ENCODE assay signal across 22 mouse cellular contexts in the genomic region with DNA sequence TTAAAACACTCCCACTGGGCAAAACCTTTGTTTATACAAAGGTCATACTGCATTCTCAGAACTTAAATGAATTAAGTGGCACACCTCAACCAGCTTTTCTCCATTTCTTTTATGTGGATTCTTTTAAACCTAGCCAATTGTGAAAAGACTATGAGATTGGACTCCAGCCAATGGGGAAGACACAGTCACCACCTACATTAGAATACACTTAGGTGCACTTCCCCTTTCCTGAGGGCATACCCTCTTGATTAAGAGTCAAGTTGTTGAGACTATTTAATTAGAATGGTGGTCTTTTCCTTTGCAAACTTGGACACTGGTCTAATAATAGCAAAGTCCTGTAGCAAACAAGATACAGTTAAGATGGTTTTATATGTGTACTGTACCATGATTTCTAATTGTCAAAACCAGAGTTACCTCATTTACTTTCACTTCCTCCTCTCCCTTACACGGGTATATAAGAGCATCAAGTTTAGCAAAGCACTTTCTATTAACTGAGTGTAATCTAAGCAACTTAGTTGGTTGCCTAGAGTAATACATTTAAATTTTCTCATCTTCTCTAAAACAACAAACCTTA. TPM values are rescaled to one million over a fixed set of nuclear protein-coding genes. Genes with fewer than 3 reads are reported as not detected.
A peak's percentile ranks its signal among the peaks of the same experiment; 100 is the strongest.
DNase-seq lines count a peak whose midpoint lies in the region; ATAC-seq and TF ChIP-seq lines count a peak whose summit lies in the region.
"Had no signal": no experiment of that assay in that cellular context is flagged by ENCODE, and none has a peak within 500 bp of the region (broad histone marks: within the 10 kb centered on the region; RNA-seq: fewer than 3 reads in every experiment).

No protein-coding gene starts in this region.

- WGBS in liver, adult 2 months: 60% methylated on average over 1 of the region's 1 CpGs
- 51% methylated on average over 1 of the region's 1 CpGs for WGBS in liver, embryonic 11.5 days

- TF ChIP-seq CTCF in liver, adult 2 months (IDR thresholded peaks at IDR 0.05; ENCODE audit: low read depth, low read length): no peak

- no peaks in the 10 kb centered on the region for H3K79me2 ChIP-seq in liver, adult 2 months (ENCODE audit: control insufficient read depth, insufficient read depth, low read length)

- H3K4me3 ChIP-seq in liver, adult 2 months (ENCODE audit: insufficient read depth, low read depth, low read length): no peak overlapping the region
- H3K4me3 ChIP-seq in liver, embryonic 11.5 days (ENCODE audit: low read depth, low read length): no peak overlapping the region
- H3K4me3 ChIP-seq: embryonic facial prominence, embryonic 12.5 days; hindbrain, embryonic 13.5 days; layer of hippocampus, adult 2 months; midbrain, embryonic 10.5 days; neural tube, embryonic 15.5 days had no signal

- no peak overlapping the region for H3K27ac ChIP-seq in liver, adult 2 months (replicated peaks; ENCODE audit: insufficient read depth, low read depth, low read length)
- H3K27ac ChIP-seq in liver, embryonic 11.5 days (ENCODE audit: low read depth, low read length): no peak overlapping the region
- H3K27ac ChIP-seq: embryonic facial prominence, embryonic 12.5 days; hindbrain, embryonic 13.5 days; layer of hippocampus, adult 2 months; liver, embryonic 14.5 days; midbrain, embryonic 10.5 days; neural tube, embryonic 15.5 days had no signal

- H3K9ac ChIP-seq in liver, adult 2 months (ENCODE audit: low read depth, low read length): no peak overlapping the region
- H3K9ac ChIP-seq in liver, embryonic 11.5 days (ENCODE audit: low read depth, low read length): no peak overlapping the region
- H3K9ac ChIP-seq: embryonic facial prominence, embryonic 12.5 days; hindbrain, embryonic 13.5 days; liver, embryonic 14.5 days; neural tube, embryonic 15.5 days had no signal

- H3K4me1 ChIP-seq in liver, adult 2 months (ENCODE audit: control insufficient read depth, insufficient read depth, low read length): no peaks in the 10 kb centered on the region
- H3K4me1 ChIP-seq in liver, embryonic 11.5 days (replicated peaks; ENCODE audit: control insufficient read depth, insufficient read depth, low read length): no peaks in the 10 kb centered on the region
- H3K4me1 ChIP-seq: hindbrain, embryonic 13.5 days; midbrain, embryonic 10.5 days had no signal

- no peaks in the 10 kb centered on the region for H3K36me3 ChIP-seq in liver, adult 2 months (ENCODE audit: control insufficient read depth, insufficient read depth, low read length)
- no peaks in the 10 kb centered on the region for H3K36me3 ChIP-seq in liver, embryonic 11.5 days (ENCODE audit: control insufficient read depth, insufficient read depth, low read length)
- H3K36me3 ChIP-seq: embryonic facial prominence, embryonic 12.5 days; G1E; hindbrain, embryonic 13.5 days; midbrain, embryonic 10.5 days; neural tube, embryonic 15.5 days had no signal

- no peak for ATAC-seq in liver, embryonic 11.5 days (replicated peaks; ENCODE audit: low FRiP score)
- peak; percentile 81 for ATAC-seq in CD4-positive, CD25-positive, alpha-beta regulatory T cell, adult 4 months
- ATAC-seq in granulocyte monocyte progenitor cell, adult 5-6 weeks (replicated peaks; ENCODE audit: poor library complexity, severe bottlenecking): peak; percentile 90
- ATAC-seq in neutrophil, adult 5-6 weeks (ENCODE audit: extremely low read depth, insufficient number of reproducible peaks, low FRiP score, poor library complexity, severe bottlenecking): peak; percentile 76
- ATAC-seq: forebrain, embryonic 16.5 days; intestine, postnatal 0 days; lung, postnatal 0 days had no signal

- peak; percentile 4 for DNase-seq in liver, adult 2 months (ENCODE audit: extremely low read depth, low read depth, low spot score)
- DNase-seq in liver, embryonic 11.5 days (ENCODE audit: low spot score): no peak
- no peak for DNase-seq in kidney, postnatal 4 days
- DNase-seq in ovary, postnatal 14 days (ENCODE audit: low spot score): no peak
- no peak for DNase-seq in embryo, embryonic 9.5 days (ENCODE audit: extremely low spot score)
- DNase-seq: adrenal gland, adult 8-10 months; cerebellum, adult 11 months; cerebellum, postnatal 14 days; thymus, adult 2 months had no signal

- no peak overlapping the region for H3K4me2 ChIP-seq in liver, embryonic 11.5 days
- H3K4me2 ChIP-seq: embryonic facial prominence, embryonic 12.5 days; hindbrain, embryonic 13.5 days; neural tube, embryonic 15.5 days had no signal

- no peaks in the 10 kb centered on the region for H3K9me3 ChIP-seq in liver, embryonic 11.5 days (ENCODE audit: control insufficient read depth, low read length)
- H3K9me3 ChIP-seq: embryonic facial prominence, embryonic 12.5 days; G1E; hindbrain, embryonic 13.5 days; midbrain, embryonic 10.5 days; neural tube, embryonic 15.5 days had no signal

- H3K27me3 ChIP-seq in liver, adult 2 months (ENCODE audit: control insufficient read depth, insufficient read depth, low read length): no peaks in the 10 kb centered on the region
- H3K27me3 ChIP-seq in liver, embryonic 11.5 days (replicated peaks; ENCODE audit: control insufficient read depth, insufficient read depth, low read length): no peaks in the 10 kb centered on the region
- H3K27me3 ChIP-seq: embryonic facial prominence, embryonic 12.5 days; hindbrain, embryonic 13.5 days; neural tube, embryonic 15.5 days had no signal

- TF ChIP-seq POLR2A in liver, adult 2 months (IDR thresholded peaks at IDR 0.05; ENCODE audit: extremely low read depth, insufficient read depth, low read length): no peak

RNA-seq across cellular contexts. Expression of a gene that starts 12.8 kb away (rescaled TPM):
- 1.1 and 1.6 TPM in 2 replicates for total RNA-seq in liver, adult 2 months (2014; rRNA removed)
- polyA plus RNA-seq in liver, adult 2 months (2012; rRNA removed): 0.07 and 0.13 TPM in 2 replicates
- polyA plus RNA-seq in liver, embryonic 11.5 days (2014; fragmentation: Nextera tagmentation; extraction: Ambion mirVana): 5.0 and 5.9 TPM in 2 replicates
- polyA plus RNA-seq in CD4-positive, CD25-positive, alpha-beta regulatory T cell, adult 4 months (2017; shearing (Covaris generic)): 1 to 10 TPM; 7.5 to 8.7 TPM
- total RNA-seq in granulocyte monocyte progenitor cell, adult 5-6 weeks (2014; fragmentation: Nextera tagmentation): not detected in 2 replicates
- total RNA-seq in granulocyte monocyte progenitor cell, adult 5-6 weeks (2017): 0.67 and 0.99 TPM in 2 replicates
- total RNA-seq in neutrophil, adult 5-6 weeks (2017): 2.8 and 4.0 TPM in 2 replicates
- polyA plus RNA-seq: G1E had no signal
